Mouse (Mus musculus) adrenal gland (tissue): ENCODE measurements around the gene Usp6nl.

Source experiments
- intact Hi-C: fragments of 180-260 bp; cut with DNase I; formaldehyde crosslinking; loops from one replicate; pipeline ENCODE4 v1.15.1; 2025
- long read RNA-seq, 2 experiments: library from polyadenylated mRNA; unstranded; transcript quantifications; one replicate each; pipeline ENCODE4 v2.0.0; 2020; ENCODE audit warnings: borderline replicate concordance in 1 of 2; ENCODE audit not compliant: insufficient replicate concordance in 1 of 2

Usp6nl gene
- long read RNA-seq, experiment 1, partial matches to known transcripts = 0 of 1 reads
- long read RNA-seq, experiment 1, other reads (novel, unspliced or antisense) = 1 of 1 reads
- long read RNA-seq, experiment 2, partial matches to known transcripts = 1 of 4 reads
- long read RNA-seq, experiment 2, other reads (novel, unspliced or antisense) = 3 of 4 reads

DNA sequence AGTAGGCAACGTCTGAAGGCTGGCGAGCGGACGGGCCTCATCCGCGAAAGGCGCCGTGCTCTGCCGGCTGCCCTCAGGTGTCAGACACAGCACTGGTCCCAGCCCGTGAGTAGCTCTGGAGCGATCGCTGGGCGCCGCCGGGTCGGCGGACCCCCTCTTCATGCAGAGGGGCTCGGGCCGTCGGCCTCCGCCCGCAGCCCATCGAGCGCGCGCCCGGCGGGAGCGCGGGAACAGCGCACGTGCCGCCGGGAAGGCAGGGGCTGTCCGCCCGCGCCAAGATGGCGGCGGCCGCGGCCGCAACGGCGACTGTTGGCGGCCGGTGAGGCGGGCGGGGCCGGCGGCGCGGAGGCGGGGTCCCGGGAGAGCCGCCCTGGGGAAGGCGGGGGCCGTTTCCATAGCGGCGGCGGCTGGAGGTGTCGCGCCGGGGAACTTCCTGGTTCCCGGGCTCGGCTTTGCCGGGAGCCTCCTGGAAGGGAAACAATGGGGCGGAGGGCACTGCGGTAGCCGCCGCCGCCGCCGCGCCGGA lies at the start of gene Usp6nl:
Gene Usp6nl, plus strand, starts transcription at position 292 of the 526 bp plus-strand sequence.
- intact Hi-C loops = loop anchor here (5.0 kb wide), 2 partner anchors 40 to 100 kb away; no protein-coding TSS in a partner anchor

GRCm38 (mm10) chr2:6273392-6273845 lies 49.0 kb upstream of the Usp6nl start:
- intact Hi-C loops = no loop called here

DNA sequence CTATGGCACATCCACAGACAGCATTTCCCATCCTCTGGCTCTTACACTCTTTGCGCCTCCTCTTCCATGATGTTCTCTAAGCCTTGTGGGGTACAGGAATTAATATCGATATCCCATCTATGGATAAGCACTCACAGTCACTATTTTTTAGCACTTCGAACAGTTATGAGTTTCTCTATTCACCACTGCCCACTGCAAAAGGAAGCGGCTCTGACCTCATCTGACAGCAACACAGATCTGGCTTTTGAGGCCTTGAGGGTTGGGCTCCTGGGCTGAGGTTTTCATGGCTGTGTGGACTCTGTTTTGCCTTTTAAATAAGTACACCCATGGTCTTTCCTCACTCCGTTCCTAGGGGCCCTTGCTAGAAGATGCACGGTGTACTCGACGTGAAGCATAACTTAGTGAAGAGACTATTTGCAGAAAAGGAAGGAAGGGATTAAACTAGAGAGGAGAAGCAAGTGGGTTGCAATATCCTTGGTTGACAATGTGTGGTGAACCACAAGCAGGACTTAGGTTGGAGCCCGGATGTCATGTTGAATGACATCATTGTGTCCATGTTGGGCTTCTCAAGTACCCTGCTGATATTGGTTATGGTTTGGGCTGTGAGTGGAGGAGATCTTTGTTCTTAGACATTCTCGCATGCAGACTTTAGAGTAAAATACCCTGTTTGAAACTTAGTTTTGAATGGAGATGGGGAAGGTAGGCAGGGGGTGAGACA lies 43.5 kb upstream of the Usp6nl start:
- intact Hi-C loops = no loop called here

DNA sequence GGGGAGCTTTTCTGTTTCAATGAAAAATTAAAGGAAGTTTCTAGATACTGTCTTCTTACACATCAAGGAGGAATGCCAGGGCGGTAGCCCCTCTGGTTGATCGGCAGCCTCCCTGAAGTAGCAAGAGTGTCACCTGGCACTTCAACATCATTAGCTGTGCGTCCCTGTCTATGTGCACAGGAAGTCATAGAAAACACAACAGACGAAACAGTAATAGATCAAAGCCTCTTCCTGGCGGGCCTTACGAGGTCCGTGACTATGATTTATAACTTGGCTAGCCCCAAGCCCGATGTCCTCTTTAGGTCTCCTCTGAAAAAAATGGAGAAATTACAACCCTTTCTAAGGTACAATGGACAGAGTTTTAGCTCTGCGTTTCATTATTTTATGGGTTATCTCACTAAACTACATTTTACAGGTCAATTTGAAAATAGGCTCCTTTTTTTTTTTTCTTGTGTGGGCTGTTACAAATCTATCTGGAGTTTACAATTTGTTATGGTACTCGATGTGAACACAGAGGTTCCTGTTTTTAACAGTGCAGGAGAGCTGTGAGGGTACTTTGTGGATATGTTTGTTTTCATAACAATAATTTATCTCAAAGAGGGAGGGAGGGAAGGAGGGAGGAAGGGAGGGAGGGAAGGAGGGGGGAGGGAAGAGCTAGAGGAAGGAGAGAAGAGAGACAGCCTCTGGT lies 42.7 kb upstream of the Usp6nl start:
- intact Hi-C loops = no loop called here

- intact Hi-C loops = no loop called here
Measured at GRCm38 (mm10) chr2:6283569-6283968, 38.9 kb upstream of the Usp6nl start.

DNA sequence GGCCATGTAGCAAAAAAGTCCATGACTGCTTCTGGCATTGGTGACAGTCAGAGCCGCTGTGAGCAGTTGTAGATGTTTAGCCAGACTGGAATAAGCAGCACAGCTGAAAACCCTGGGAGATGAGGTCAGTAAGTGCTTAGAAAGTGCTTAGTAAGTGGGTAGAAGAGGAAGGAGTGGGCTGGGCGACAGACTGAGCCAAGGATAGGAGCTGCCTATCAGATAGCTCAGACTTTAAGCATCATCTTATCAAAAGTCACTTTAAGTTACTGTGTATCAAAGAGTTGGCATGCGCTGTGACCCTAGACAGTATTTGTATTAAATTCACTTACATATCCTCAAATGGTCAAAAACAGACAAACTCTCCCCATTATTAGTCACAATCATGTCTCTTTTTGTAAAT lies 37.7 kb upstream of the Usp6nl start:
- intact Hi-C loops = no loop called here

DNA sequence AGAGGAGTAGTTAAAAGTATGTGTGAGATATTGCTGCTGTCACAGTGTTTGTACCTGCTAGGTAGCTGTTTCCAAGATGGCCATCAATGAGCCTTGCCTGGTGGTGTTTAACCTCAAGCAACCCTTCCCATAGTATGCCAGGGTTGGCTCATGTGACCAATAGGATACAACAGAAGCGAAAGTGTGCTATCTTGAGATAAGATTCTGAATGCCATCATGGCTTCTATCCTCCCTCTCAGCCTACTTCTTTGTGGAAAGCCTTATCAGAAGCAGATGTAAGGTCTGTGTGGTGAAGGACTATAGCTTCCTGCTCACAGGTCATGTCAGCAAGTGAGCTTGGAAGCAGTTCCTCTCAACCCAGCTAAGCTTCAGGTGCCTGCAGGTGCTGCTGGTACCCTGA lies 36.7 kb upstream of the Usp6nl start:
- intact Hi-C loops = no loop called here

DNA sequence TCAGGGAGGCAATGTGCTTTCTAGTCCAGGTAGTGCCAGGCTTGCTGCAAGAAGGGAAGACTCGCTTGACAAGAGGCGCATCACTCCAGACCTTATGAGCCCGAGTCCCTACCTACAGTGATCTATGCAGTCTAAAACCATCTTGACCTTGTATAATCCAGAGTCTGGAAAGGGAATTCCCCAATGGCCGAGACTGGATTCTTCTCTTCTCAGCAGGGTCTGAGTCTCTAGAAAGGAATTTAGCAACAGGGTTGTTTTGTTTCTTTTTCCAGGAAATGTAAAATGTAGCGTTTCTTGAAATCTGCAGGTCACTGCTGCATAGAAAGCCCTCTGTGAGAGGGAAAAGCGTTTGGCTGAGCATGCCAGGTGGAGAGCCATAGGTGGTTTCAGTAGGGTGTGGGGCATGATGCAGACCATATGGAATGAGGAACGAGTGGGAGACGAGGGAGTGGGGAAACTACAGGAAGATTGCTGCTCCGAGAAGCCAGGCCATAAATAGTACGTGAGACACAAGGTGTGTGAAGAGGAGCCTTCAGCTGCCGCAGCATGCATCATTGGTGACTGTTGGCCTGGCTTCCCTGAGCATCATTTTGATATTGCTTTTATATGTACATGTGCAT lies 28.5 kb upstream of the Usp6nl start:
- intact Hi-C loops = no loop called here

DNA sequence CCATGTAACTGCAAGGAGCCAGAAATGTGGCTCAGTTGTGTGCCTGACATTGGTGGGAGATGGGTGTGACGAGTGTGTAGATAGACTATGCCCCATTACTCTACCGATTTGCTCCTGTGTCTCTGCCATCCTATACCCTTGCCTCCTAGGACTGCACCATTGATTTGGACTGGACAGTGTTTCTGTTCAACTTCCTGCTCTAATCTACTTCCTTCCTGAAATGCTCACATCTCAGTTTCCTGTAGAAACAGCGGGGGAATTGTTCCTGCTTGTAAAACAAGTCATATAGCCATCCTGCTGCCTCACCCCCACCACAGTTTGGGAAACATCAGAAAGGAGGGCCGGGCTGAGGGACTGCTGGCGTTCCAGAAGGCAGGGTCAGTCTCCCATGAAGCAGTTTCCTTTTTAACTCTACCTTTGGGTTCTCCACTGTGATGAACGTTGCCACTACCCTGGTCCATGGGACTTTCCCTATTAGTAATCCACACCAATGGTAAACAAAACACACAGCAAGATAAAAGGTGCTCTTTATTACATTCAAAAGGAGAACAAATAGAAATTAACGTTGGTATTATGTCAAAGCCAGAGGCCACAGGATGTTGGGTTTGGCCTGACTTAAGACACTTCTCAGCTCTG lies 27.4 kb upstream of the Usp6nl start:
- intact Hi-C loops = no loop called here

GRCm38 (mm10) chr2:6304768-6305167 lies 17.7 kb upstream of the Usp6nl start:
- intact Hi-C loops = no loop called here

DNA sequence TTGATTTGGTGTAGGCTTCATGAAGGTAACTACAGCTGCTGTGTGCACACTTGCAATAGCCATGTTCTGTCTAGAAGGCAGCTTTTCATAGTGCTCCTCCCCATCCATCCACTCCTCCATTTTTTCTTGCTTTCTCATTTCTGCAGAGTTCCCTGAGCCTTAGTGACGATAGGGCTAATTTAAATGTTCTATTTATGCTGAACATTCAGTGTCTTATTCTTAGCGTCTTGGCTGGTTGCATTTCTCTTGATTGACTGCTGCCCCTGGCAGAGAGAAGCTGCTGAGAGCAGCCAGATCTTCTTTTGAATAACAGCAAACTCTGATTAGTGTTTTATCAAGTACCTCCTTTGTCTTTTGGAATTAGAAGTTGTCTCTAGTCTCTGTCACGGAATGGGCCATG lies 15.6 kb upstream of the Usp6nl start:
- intact Hi-C loops = no loop called here

GRCm38 (mm10) chr2:6309373-6309821 lies 13.1 kb upstream of the Usp6nl start:
- intact Hi-C loops = no loop called here

GRCm38 (mm10) chr2:6312764-6313163 lies 9.7 kb upstream of the Usp6nl start:
- intact Hi-C loops = no loop called here

DNA sequence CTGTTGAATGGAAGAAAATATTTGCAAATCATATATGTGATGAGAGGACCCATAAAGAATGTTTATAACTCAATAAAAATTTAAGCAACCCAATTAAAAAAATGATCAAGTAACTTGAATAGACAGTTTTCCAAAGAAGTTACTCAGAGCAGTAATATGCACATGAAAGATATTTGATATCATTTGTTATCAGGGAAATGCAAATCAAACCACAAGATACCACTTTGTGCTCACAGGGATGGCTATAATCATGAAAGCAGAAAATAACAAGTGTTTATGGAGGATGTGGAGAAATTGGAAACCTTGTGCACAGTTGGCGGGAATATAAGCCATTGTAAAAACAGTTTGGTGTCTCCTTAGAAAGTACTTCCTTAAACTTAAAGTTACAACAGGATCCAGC lies 8.7 kb upstream of the Usp6nl start:
- intact Hi-C loops = no loop called here

GRCm38 (mm10) chr2:6320153-6320552 lies 2.3 kb upstream of the Usp6nl start:
- intact Hi-C loops = loop anchor here (5.0 kb wide), 2 partner anchors 42 to 98 kb away; no protein-coding TSS in a partner anchor

DNA sequence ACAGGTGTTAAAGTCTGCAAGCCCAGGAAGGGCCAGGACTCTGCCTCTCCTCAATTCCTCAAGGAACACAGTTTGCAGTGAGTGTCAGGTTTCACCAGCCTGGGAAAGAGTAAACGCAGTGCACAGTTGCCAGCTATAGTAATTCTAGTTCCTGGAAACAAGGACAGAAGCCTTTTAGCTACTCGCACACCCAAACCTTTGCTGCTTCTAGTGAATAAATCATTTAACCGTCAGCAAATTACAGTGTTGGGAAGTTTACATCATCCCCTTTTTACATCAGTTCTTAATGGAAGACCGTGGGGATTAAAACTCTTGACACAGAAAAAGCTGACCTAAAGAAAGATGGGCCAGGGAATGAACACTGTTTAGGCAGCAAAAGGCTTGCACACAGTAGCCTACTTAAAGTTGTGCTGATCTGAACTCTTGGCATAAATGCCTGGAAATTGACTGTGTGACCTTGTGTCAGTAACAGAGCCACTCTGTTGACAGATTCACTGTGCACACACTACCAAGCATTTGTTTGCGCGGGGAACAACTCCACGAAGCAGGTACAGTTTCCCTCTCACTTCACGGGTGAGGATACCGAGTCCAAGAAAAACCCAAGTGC lies 595 bp upstream of the Usp6nl start:
- intact Hi-C loops = loop anchor here (5.0 kb wide), 2 partner anchors 40 to 100 kb away; no protein-coding TSS in a partner anchor

GRCm38 (mm10) chr2:6322938-6323521 lies 563 bp downstream of the Usp6nl start:
- intact Hi-C loops = loop anchor here (5.0 kb wide), 2 partner anchors 39 to 101 kb away; no protein-coding TSS in a partner anchor

DNA sequence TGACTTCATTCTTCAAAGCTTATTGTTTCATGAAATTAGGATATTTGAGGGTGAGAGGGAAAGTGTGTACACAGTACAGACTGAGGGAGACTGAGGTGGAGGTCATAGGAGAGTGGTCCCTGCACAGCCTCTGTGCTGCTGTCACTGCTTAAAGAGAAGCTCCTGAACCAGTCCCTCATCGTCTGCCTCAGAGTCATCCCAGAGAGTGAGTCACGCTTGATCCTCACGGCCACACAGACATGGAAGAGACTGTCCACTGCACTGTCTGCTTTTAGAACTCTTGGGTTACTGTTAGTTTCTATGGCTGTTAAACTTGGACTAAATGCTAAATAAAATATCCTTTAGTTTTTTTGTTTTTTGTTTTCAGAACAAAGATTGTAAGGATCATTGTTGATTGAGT lies 3.2 kb downstream of the Usp6nl start:
- intact Hi-C loops = no loop called here

DNA sequence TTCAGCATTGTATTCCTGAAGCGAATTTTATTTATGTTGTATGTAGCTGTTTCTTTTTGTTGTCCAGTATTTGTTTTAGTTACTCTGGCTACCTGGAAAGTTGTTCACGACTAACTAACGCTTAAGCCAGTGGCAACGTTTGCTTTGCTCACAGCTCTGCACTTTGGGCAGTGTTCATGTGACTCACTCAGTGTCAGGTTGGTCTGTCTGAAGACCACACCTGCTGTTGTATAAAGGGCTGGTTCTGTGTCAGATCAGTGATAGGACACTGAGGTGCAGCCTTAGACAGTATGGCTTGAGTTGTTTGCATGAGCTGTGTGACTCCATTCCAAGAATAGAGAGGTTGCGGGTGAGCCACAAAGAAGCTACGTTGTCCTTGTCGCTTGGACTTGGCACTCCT lies 6.5 kb downstream of the Usp6nl start:
- intact Hi-C loops = no loop called here

DNA sequence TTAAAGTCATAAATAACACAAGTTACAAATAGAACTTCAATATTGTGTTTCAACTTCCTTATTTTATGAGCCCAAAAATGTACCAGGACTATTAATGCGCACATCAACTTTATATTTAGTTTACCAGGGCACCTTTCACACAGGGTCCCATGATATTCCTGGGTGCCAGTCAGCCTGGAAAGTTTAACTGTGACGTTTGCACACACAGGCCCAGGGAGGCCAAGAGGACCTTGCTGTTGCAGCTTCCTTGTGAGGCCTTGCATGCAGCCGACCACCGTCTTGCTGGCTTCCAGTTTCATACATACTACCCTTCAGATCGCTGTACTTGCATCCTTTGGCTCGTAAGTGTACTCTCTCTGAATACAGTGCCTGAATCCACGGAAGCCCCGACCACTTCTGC lies 8.3 kb downstream of the Usp6nl start:
- intact Hi-C loops = no loop called here
